In the genomic region with DNA sequence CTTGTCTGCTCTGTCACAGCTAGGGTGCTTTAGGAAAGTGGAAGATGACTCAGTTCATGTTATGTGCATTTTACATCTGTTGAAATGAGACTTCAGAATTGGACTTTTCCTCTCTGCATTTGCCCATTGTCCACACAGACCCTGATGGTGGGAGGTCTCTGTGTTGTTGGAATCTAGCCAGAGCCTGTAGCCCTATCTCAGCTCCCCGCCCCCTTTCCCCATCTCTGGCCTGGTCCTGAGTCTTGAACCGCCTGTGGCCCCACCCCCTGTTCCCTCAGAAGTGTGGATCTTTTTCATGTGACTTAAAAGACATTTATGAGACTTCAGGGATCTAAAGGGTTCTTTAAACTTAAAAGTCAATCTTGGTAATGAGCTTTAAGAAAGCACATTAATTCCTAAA, we compare ENCODE assay signal across 18 mouse cellular contexts.
"Had no signal": no experiment of that assay in that cellular context is flagged by ENCODE, and none has a peak within 500 bp of the region (broad histone marks: within the 10 kb centered on the region; RNA-seq: fewer than 3 reads in every experiment).

No protein-coding gene starts in this region.

- H3K4me2 ChIP-seq: limb, embryonic 13.5 days; liver, embryonic 12.5 days; liver, embryonic 15.5 days; midbrain, embryonic 11.5 days; stomach, embryonic 15.5 days had no signal

- H3K9me3 ChIP-seq: limb, embryonic 10.5 days; limb, embryonic 13.5 days; liver, embryonic 12.5 days; liver, embryonic 15.5 days; stomach, embryonic 15.5 days had no signal

- H3K4me1 ChIP-seq: limb, embryonic 10.5 days; liver, embryonic 12.5 days; liver, embryonic 15.5 days; stomach, embryonic 15.5 days had no signal

- H3K4me3 ChIP-seq: layer of hippocampus, adult 2 months; limb, embryonic 10.5 days; limb, embryonic 13.5 days; liver, embryonic 12.5 days; liver, embryonic 15.5 days; stomach, embryonic 15.5 days had no signal

- H3K36me3 ChIP-seq: limb, embryonic 10.5 days; limb, embryonic 13.5 days; liver, embryonic 12.5 days; liver, embryonic 15.5 days; stomach, embryonic 15.5 days had no signal

- H3K27me3 ChIP-seq: limb, embryonic 13.5 days; liver, embryonic 12.5 days; liver, embryonic 15.5 days; stomach, embryonic 15.5 days had no signal

- DNase-seq: kidney, adult 11 months; kidney, adult 9 months; kidney, postnatal 25 days; layer of hippocampus, adult 9-11 months; liver; lung, adult 2 months; lung, postnatal 14 days; midbrain, embryonic 14.5 days; right cerebral cortex, postnatal 25 days; spleen, adult 18-20 months; thymus, postnatal 25 days had no signal

- ATAC-seq: liver, embryonic 12.5 days had no signal

- H3K27ac ChIP-seq: layer of hippocampus, adult 2 months; limb, embryonic 10.5 days; limb, embryonic 13.5 days; liver, embryonic 12.5 days; liver, embryonic 15.5 days; stomach, embryonic 15.5 days had no signal

- H3K9ac ChIP-seq: limb, embryonic 13.5 days; liver, embryonic 12.5 days; liver, embryonic 15.5 days; stomach, embryonic 15.5 days had no signal
